Mouse (Mus musculus) MEL (cell line): ENCODE data around the gene Zscan10. TPM values are rescaled to one million over a fixed set of nuclear protein-coding genes. Genes with fewer than 3 reads are reported as not detected.

Experiments used
- DNase-seq: peaks from one replicate; pipeline ENCODE4 v3.0.0; 2011; ENCODE audit warnings: low read depth, low spot score
- H3K27ac ChIP-seq: 2 replicates; pipeline ENCODE4 v1.5.1; 2012; ENCODE audit warnings: low read depth, mild to moderate bottlenecking, control low read depth, low read length, moderate library complexity; ENCODE audit not compliant: control insufficient read depth
- H3K27me3 ChIP-seq, 2 experiments: fragments of 150-350 bp in 1 of 2; sonication (generic) in 1 of 2; 2 replicates each; pipeline ENCODE4 v1.6.1; 2012; ENCODE audit warnings: low read length in 2 of 2, mild to moderate bottlenecking in 2 of 2, improper control_type of control experiment in 1 of 2, moderate library complexity in 1 of 2; ENCODE audit not compliant: insufficient read depth in 2 of 2, control insufficient read depth in 1 of 2
- H3K36me3 ChIP-seq, 2 experiments: 2 replicates each; pipeline ENCODE4 v1.6.1; 2012 to 2014; ENCODE audit warnings: low read length in 2 of 2, improper control_type of control experiment in 1 of 2, inconsistent platforms in 1 of 2, mild to moderate bottlenecking in 1 of 2; ENCODE audit not compliant: insufficient read depth in 2 of 2, control insufficient read depth in 1 of 2
- H3K4me1 ChIP-seq, 2 experiments: fragments of 150-350 bp in 1 of 2; sonication (generic) in 1 of 2; 2 replicates each; pipeline ENCODE4 v1.6.1; 2012; ENCODE audit warnings: low read length in 2 of 2, improper control_type of control experiment in 1 of 2, mild to moderate bottlenecking in 1 of 2; ENCODE audit not compliant: insufficient read depth in 2 of 2, control insufficient read depth in 1 of 2
- H3K4me3 ChIP-seq, 2 experiments: fragments of 150-350 bp in 1 of 2; sonication (generic) in 1 of 2; 2 replicates each; pipeline ENCODE4 v1.5.1; 2012; ENCODE audit warnings: low read depth in 2 of 2, low read length in 2 of 2, mild to moderate bottlenecking in 2 of 2, moderate library complexity in 2 of 2, control low read depth in 1 of 2, improper control_type of control experiment in 1 of 2; ENCODE audit not compliant: control insufficient read depth in 1 of 2, insufficient read depth in 1 of 2
- H3K79me2 ChIP-seq: 2 replicates; pipeline ENCODE4 v1.6.1; 2012; ENCODE audit warnings: mild to moderate bottlenecking, low read length, moderate library complexity; ENCODE audit not compliant: control insufficient read depth, poor library complexity, insufficient read depth
- H3K9ac ChIP-seq: 2 replicates; pipeline ENCODE4 v1.6.1; 2012; ENCODE audit warnings: low read depth, mild to moderate bottlenecking, control low read depth, low read length, moderate library complexity; ENCODE audit not compliant: control insufficient read depth, poor library complexity, severe bottlenecking
- H3K9me3 ChIP-seq: fragments of 150-350 bp; sonication (generic); replicated peaks from 2 replicates; pipeline ENCODE4 v1.6.1; 2012; ENCODE audit warnings: mild to moderate bottlenecking, low read length, improper control_type of control experiment, moderate library complexity; ENCODE audit not compliant: insufficient read depth
- BHLHE40 ChIP-seq: IDR thresholded peaks from 2 replicates; pipeline ENCODE4 v1.6.1; 2012; ENCODE audit warnings: low read depth, mild to moderate bottlenecking, inconsistent platforms, low read length, improper control_type of control experiment, borderline replicate concordance
- E2F4 ChIP-seq: IDR thresholded peaks from 2 replicates; pipeline ENCODE4 v1.6.1; 2011; ENCODE audit warnings: low read depth, low read length, improper control_type of control experiment, borderline replicate concordance
- ELF1 ChIP-seq: IDR thresholded peaks from 2 replicates; pipeline ENCODE4 v1.6.1; 2014; ENCODE audit warnings: low read depth, mild to moderate bottlenecking, inconsistent platforms, low read length, improper control_type of control experiment, moderate library complexity
- EP300 ChIP-seq, 2 experiments: IDR thresholded peaks; 2 replicates each; pipeline ENCODE4 v1.6.1; 2011; ENCODE audit warnings: improper control_type of control experiment in 2 of 2, low read length in 2 of 2, low read depth in 1 of 2, mild to moderate bottlenecking in 1 of 2
- GABPA ChIP-seq: IDR thresholded peaks from 2 replicates; pipeline ENCODE4 v1.6.1; 2012; ENCODE audit warnings: low read depth, mild to moderate bottlenecking, inconsistent platforms, low read length, improper control_type of control experiment, moderate library complexity
- GATA1 ChIP-seq: IDR thresholded peaks from 2 replicates; pipeline ENCODE4 v1.6.1; 2011; ENCODE audit warnings: low read depth, low read length, improper control_type of control experiment
- HCFC1 ChIP-seq: IDR thresholded peaks from 2 replicates; pipeline ENCODE4 v1.6.1; 2012; ENCODE audit warnings: low read depth, mild to moderate bottlenecking, inconsistent platforms, low read length, improper control_type of control experiment, moderate library complexity
- MAFK ChIP-seq: IDR thresholded peaks from 2 replicates; pipeline ENCODE4 v1.6.1; 2011; ENCODE audit warnings: low read depth, mild to moderate bottlenecking, low read length, improper control_type of control experiment, borderline replicate concordance
- MAZ ChIP-seq: IDR thresholded peaks from 2 replicates; pipeline ENCODE4 v1.6.1; 2012; ENCODE audit warnings: low read depth, mild to moderate bottlenecking, inconsistent platforms, low read length, improper control_type of control experiment
- MXI1 ChIP-seq: IDR thresholded peaks from 2 replicates; pipeline ENCODE4 v1.6.1; 2011; ENCODE audit warnings: mild to moderate bottlenecking, low read depth, low read length, improper control_type of control experiment
- MYB ChIP-seq: IDR thresholded peaks from 2 replicates; pipeline ENCODE4 v1.6.1; 2011; ENCODE audit warnings: mild to moderate bottlenecking, low read depth, low read length, improper control_type of control experiment
- MYC ChIP-seq: IDR thresholded peaks from 2 replicates; pipeline ENCODE4 v1.6.1; 2011; ENCODE audit warnings: low read depth, mild to moderate bottlenecking, low read length, improper control_type of control experiment, moderate library complexity
- NRF1 ChIP-seq: IDR thresholded peaks from 2 replicates; pipeline ENCODE4 v1.6.1; 2014; ENCODE audit warnings: low read depth, mild to moderate bottlenecking, inconsistent platforms, low read length, improper control_type of control experiment, moderate library complexity; ENCODE audit not compliant: poor library complexity, insufficient read depth, severe bottlenecking
- POLR2A ChIP-seq, 2 experiments: IDR thresholded peaks; 2 replicates each; pipeline ENCODE4 v1.6.1; 2011 to 2012; ENCODE audit warnings: low read length in 2 of 2, mild to moderate bottlenecking in 2 of 2, control low read depth in 1 of 2, improper control_type of control experiment in 1 of 2, low read depth in 1 of 2, moderate library complexity in 1 of 2; ENCODE audit not compliant: control insufficient read depth in 1 of 2, insufficient read depth in 1 of 2, poor library complexity in 1 of 2
- POLR2AphosphoS2 ChIP-seq: IDR thresholded peaks from 2 replicates; pipeline ENCODE4 v1.6.1; 2011; ENCODE audit warnings: low read length, improper control_type of control experiment
- RCOR1 ChIP-seq: IDR thresholded peaks from 2 replicates; pipeline ENCODE4 v1.6.1; 2012; ENCODE audit warnings: low read depth, mild to moderate bottlenecking, inconsistent platforms, low read length, improper control_type of control experiment
- SIN3A ChIP-seq: IDR thresholded peaks from 2 replicates; pipeline ENCODE4 v1.6.1; 2012; ENCODE audit warnings: low read length, improper control_type of control experiment, inconsistent platforms
- SMC3 ChIP-seq: IDR thresholded peaks from 2 replicates; pipeline ENCODE4 v1.6.1; 2011; ENCODE audit warnings: low read depth, low read length, improper control_type of control experiment
- TAL1 ChIP-seq: IDR thresholded peaks from 2 replicates; pipeline ENCODE4 v1.6.1; 2012; ENCODE audit warnings: mild to moderate bottlenecking, inconsistent platforms, low read length, moderate library complexity, mixed read lengths
- TCF12 ChIP-seq: IDR thresholded peaks from 2 replicates; pipeline ENCODE4 v1.6.1; 2014; ENCODE audit warnings: low read depth, mild to moderate bottlenecking, inconsistent platforms, low read length, improper control_type of control experiment, moderate library complexity
- UBTF ChIP-seq: IDR thresholded peaks from 2 replicates; pipeline ENCODE4 v1.6.1; 2012; ENCODE audit warnings: low read depth, mild to moderate bottlenecking, inconsistent platforms, low read length, improper control_type of control experiment, moderate library complexity, borderline replicate concordance; ENCODE audit not compliant: insufficient read depth
- USF2 ChIP-seq, 2 experiments: IDR thresholded peaks; 2 replicates each; pipeline ENCODE4 v1.6.1; 2011 to 2012; ENCODE audit warnings: improper control_type of control experiment in 2 of 2, low read length in 2 of 2, borderline replicate concordance in 1 of 2, inconsistent platforms in 1 of 2, low read depth in 1 of 2, mild to moderate bottlenecking in 1 of 2; ENCODE audit not compliant: insufficient read depth in 1 of 2
- ZKSCAN1 ChIP-seq: IDR thresholded peaks from 2 replicates; pipeline ENCODE4 v1.6.1; 2012; ENCODE audit warnings: low read depth, mild to moderate bottlenecking, inconsistent platforms, low read length, improper control_type of control experiment, moderate library complexity
- ZMIZ1 ChIP-seq: IDR thresholded peaks from 2 replicates; pipeline ENCODE4 v1.6.1; 2012; ENCODE audit warnings: low read depth, mild to moderate bottlenecking, inconsistent platforms, low read length, improper control_type of control experiment, moderate library complexity
- polyA plus RNA-seq, 2 experiments: library from polyadenylated mRNA; stranded (reverse) in 1 of 2; unstranded in 1 of 2; fragments of >175 nt in 1 of 2; fragments of >200 nt in 1 of 2; gene quantifications; 2 replicates each; pipeline versions ENCODE4 v1.2.1 to v1.2.4; 2012; ENCODE audit warnings: low replicate concordance in 2 of 2, low read depth in 1 of 2; ENCODE audit not compliant: insufficient read length in 2 of 2, insufficient read depth in 1 of 2, missing spikeins in 1 of 2
- total RNA-seq: library from RNA; depleted of rRNA; stranded (reverse); fragments of 300-350 nt; gene quantifications from 2 replicates; pipeline ENCODE4 v1.2.3, GENCODE M21; 2012

The Zscan10 gene
- total and polyA plus RNA-seq, 3 experiments, result 0.08 TPM; not detected in 2

DNA sequence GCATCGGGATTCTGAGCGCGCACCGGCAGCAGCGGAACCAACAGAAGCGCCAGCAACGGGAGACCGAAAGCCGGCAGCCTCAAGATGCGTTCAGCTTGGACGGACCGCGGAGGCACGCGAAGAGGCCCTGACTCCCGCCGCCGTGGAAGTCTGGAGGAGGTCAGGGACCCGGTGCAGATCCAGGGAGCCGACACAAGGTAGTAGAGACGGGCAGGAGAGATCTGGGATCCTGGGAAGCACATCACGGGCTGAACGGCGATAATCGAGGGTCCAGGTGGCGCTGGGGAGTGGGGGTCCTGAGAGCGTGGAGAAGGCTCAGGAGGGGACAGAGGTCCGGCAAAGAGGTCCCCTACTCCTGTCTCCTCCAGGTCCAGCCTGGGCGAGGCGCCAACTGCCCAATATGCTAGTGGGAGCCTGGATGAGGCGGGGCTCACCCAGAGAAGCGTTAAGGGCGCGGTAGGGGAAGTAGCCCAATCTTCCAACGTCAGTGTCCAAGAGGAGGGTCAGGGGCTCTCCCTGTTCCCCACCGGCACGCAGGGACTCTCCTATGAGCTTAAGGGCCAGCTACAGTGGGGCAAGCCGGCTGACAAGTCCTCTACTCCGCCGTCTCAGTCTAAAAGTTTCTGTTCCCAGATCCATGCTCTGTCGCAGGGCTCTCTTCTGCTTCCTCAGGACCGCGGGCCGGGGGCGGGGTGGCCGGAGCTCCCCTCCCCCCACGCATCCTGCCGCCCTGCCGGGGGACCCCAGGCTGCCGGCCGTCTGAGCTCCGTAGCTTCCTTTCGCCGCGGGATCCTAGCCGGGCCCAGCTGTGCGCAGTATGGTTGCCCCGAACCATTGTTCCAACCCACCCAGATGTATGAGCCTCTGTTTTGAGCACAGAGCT, 44.2 kb downstream of the Zscan10 start, which contains the start of gene Mmp25:
TSS of gene Mmp25 (minus strand) at position 665 of the 883 bp plus-strand sequence.
- H3K36me3 ChIP-seq, result no peaks in the 10 kb centered on the region
- no peaks in the 10 kb centered on the region for H3K9me3 ChIP-seq
- H3K79me2 ChIP-seq, result no peaks in the 10 kb centered on the region
- H3K4me3 ChIP-seq, result no peak within 1 kb of the TSS
- H3K27me3 ChIP-seq, result peaks cover 2 to 5% of the 10 kb centered on the region in 2 experiments; a peak in 2 of 4 replicates
- TF ChIP-seq E2F4 (no peak), HCFC1 (no peak), POLR2A (IDR thresholded peaks at IDR 0.05; ENCODE audit: control insufficient read depth in 1 of 2, insufficient read depth in 1 of 2, low read depth in 1 of 2, low read length in 2 of 2, poor library complexity in 1 of 2) (no peak), TAL1 (no peak), NRF1 (no peak), MYC (no peak), GATA1 (no peak), GABPA (no peak), ELF1 (no peak), SMC3 (no peak), MYB (no peak), TCF12 (no peak), RCOR1 (no peak), UBTF (no peak), EP300 (IDR thresholded peaks at IDR 0.05; ENCODE audit: low read depth in 1 of 2, low read length in 2 of 2) (no peak), POLR2AphosphoS2 (no peak), USF2 (IDR thresholded peaks at IDR 0.05; ENCODE audit: borderline replicate concordance in 1 of 2, insufficient read depth in 1 of 2, low read depth in 1 of 2, low read length in 2 of 2) (no peak), BHLHE40 (no peak)
- H3K4me1 ChIP-seq, result no peaks in the 10 kb centered on the region
- no peak within 1 kb of the TSS for H3K27ac ChIP-seq
- DNase-seq, result no peak
- H3K9ac ChIP-seq, result no peak within 1 kb of the TSS

- no peaks in the 10 kb centered on the region for H3K9me3 ChIP-seq
- H3K27ac ChIP-seq, result no peak overlapping the region
- no peak overlapping the region for H3K4me3 ChIP-seq
- TF ChIP-seq POLR2A (IDR thresholded peaks at IDR 0.05; ENCODE audit: control insufficient read depth in 1 of 2, insufficient read depth in 1 of 2, low read depth in 1 of 2, low read length in 2 of 2, poor library complexity in 1 of 2), result no peak
- TF ChIP-seq SIN3A, result no peak
- no peak for TF ChIP-seq ZMIZ1
- TF ChIP-seq MAZ, result no peak
- TF ChIP-seq HCFC1, result no peak
- TF ChIP-seq ZKSCAN1, result no peak
- TF ChIP-seq MAFK, result no peak
- no peak for TF ChIP-seq USF2 (IDR thresholded peaks at IDR 0.05; ENCODE audit: borderline replicate concordance in 1 of 2, insufficient read depth in 1 of 2, low read depth in 1 of 2, low read length in 2 of 2)
- TF ChIP-seq ELF1, result no peak
- no peak for TF ChIP-seq MXI1
- TF ChIP-seq NRF1, result no peak
- no peak for TF ChIP-seq MYB
- TF ChIP-seq TCF12, result no peak
- no peak for TF ChIP-seq POLR2AphosphoS2
- no peak overlapping the region for H3K9ac ChIP-seq
- H3K4me1 ChIP-seq, result no peaks in the 10 kb centered on the region
- no peaks in the 10 kb centered on the region for H3K36me3 ChIP-seq
- no peak for DNase-seq
- H3K79me2 ChIP-seq, result no peaks in the 10 kb centered on the region
- H3K27me3 ChIP-seq, result peaks cover 2 to 3% of the 10 kb centered on the region in 2 experiments; a peak in 2 of 4 replicates
Observed at GRCm38 (mm10) chr17:23645894-23646293, 45.2 kb downstream of the Zscan10 start.
